Mouse (Mus musculus): ENCODE data around the gene Lrrfip1.

DNA sequence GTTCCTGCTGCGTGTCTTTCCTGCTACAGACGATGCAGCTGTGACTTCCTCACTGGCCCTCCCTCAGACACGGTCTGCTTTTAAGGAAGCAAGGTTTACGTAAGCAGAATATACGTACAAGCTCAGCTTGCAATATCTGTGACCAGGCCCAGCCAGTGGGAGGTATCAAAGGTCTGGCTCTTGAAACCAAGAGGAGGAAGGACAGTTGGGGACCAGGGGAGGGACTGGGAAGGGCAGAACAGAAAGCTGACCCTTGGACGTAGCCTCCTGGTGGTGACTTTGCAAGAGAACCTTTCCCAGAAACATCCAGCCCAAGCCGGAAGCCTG, 81.8 kb downstream of the Lrrfip1 start:
- no peak for TF ChIP-seq ZC3H11A (IDR thresholded peaks at IDR 0.05; ENCODE audit: borderline replicate concordance, low read depth, low read length)
- TF ChIP-seq HCFC1 (IDR thresholded peaks at IDR 0.05; ENCODE audit: borderline replicate concordance, insufficient read depth, low read length), result no peak
- no peak for TF ChIP-seq MAFK (IDR thresholded peaks at IDR 0.05; ENCODE audit: insufficient read depth, low read depth, low read length)
- no peak for TF ChIP-seq CHD2 (IDR thresholded peaks at IDR 0.05; ENCODE audit: low read depth, low read length)

All from ES-E14 (cell line).